Mouse (Mus musculus): ENCODE data around the gene Tmprss6. TPM values are rescaled to one million over a fixed set of nuclear protein-coding genes. Genes with fewer than 3 reads are reported as not detected.

Tmprss6 gene
- total RNA-seq, 2 experiments from 2014 or later = 1.4 TPM; not detected in 1

DNA sequence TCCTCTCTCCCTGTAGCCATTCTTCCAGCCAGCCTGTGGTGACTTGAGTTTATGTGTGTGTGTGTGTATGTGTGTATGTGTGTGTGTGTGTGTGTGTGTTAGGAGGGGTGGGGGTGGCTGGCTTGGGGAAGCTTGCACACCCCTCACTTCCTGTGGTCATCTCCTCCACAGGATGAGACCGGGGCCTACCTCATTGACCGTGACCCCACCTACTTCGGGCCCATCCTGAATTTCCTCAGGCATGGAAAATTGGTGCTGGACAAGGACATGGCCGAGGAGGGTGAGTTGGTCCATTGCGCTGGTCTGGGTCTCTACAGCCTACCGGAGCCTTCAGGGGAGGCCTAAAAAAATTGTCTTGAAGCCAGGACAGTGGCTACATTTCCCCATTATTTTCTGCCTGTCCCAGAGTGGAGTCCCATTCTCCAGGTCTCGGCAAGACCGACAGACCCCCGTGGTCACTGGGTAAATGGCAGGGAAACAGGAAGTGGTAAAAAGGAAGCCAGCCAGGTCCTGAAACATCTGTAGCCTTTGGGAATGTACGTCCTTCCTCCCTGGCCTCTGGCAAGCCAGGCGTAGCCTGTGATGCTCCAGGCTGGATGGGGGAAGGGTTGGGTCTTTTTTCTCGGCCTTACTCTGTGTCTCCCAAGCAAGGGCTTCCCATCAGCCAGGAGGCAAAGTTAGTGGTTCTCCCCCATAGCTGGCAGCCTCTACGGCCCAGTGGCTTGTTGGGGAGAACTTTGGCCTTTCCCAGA is 38.4 kb downstream of the Tmprss6 start:
- no peak for DNase-seq (ENCODE audit: low spot score in 2 of 2)
- intact Hi-C loops (cut with DNase I) = loop anchor here (5.0 to 10.0 kb wide), 2 partner anchors 253 to 455 kb away; partner anchors contain the start of gene Eif3d

DNA sequence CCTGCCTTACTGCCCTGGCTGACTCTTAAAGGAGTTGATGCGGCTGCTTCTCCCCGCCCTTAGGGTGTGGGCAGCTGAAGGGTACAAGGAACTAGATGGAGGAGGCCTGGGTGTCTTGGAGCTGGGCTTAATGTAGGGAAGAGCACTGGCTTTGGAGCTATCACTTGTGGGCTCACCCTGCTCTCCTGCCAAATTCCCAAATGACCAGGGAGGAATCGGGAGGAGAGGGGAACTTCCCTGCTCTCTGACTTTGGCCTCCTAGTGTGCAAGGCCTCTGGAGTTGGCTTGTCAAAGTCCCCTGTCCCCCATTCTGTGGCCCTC is 39.3 kb downstream of the Tmprss6 start:
- DNase-seq (ENCODE audit: low spot score in 2 of 2) = no peak
- intact Hi-C loops (cut with DNase I) = no loop called here

- intact Hi-C loops (cut with DNase I) = no loop called here
- DNase-seq (ENCODE audit: low spot score in 2 of 2) = peak; percentile 85 to 90
Measured at GRCm38 (mm10) chr15:78428391-78429138, 39.9 kb downstream of the Tmprss6 start, which contains the start of gene Kctd17. TSS of gene Kctd17 (plus strand) at chr15:78428564.

DNA sequence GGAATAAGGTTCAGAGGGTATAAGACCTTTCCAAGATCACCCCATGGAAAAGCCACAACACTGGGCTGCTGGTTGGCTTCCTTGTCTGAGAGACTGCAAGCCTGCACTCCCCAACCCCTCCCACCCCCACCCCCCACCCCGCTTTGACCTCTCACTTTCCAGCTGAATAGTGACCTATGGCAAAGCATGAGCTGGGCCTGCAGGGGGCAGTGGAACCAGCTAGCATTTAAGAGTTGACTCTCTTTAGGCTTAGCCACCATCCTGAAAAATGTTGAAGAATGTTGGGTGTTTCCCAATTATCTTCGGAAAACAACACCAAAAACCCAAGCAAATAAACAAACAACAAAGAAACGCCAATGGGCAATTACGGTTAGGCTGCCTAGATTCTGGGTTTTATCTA is 43.2 kb downstream of the Tmprss6 start:
- intact Hi-C loops (cut with DNase I) = no loop called here
- no peak for DNase-seq (ENCODE audit: low spot score in 2 of 2)

- DNase-seq (ENCODE audit: low spot score in 2 of 2) = no peak
- intact Hi-C loops (cut with DNase I) = loop anchor here (5.0 kb wide), 1 partner anchor 167 kb away; no protein-coding TSS in a partner anchor
Measured at GRCm38 (mm10) chr15:78424507-78424906, 43.9 kb downstream of the Tmprss6 start.

- peak; percentile 80 to 85 for DNase-seq (ENCODE audit: low spot score in 2 of 2)
- intact Hi-C loops (cut with DNase I) = loop anchor here (1.0 to 5.0 kb wide), 2 partner anchors 67 to 165 kb away; no protein-coding TSS in a partner anchor
Measured at GRCm38 (mm10) chr15:78422046-78422956, 46.1 kb downstream of the Tmprss6 start.

DNA sequence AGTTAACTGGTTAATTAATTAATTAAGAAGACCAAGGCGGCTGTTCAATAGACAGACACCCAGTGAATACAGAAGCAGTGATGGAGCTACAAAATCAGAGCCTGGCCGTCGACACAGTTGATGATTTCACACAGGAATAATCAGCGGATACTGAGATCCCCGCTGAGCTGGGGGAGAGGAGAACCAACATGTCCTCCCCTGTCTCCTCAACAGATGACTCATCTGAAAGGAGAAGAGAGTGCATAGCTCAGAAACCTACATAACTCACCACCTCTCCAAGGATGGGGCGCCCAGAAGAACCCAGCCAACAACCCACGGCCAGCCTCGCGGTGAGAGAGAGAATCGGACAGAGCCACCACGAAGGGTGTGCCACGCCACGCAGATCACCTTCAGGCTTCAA is 48.0 kb downstream of the Tmprss6 start:
- no peak for DNase-seq (ENCODE audit: low spot score in 2 of 2)
- intact Hi-C loops (cut with DNase I) = loop anchor here (5.0 kb wide), 1 partner anchor 163 kb away; no protein-coding TSS in a partner anchor

DNA sequence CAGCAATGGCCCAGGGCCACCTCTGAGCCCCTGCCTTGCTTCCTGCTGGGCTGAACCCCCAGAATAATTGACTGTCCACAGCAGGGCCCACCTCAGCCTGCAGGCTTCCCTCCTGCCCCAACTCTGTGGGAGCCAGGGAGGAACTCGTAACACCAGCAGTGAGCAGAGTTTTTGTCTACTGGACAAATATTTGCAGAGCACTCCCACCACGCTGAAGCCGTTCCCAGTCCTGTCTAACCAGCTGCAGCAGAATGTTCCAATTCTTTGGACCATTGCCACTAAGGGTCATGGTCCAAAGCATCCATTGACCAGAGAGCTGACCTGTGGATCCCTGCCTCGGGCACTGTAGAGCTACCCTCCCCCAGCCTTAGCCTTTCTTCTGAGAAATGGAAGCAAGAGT is 51.5 kb downstream of the Tmprss6 start:
- intact Hi-C loops (cut with DNase I) = no loop called here
- no peak for DNase-seq (ENCODE audit: low spot score in 2 of 2)

- DNase-seq (ENCODE audit: low spot score in 2 of 2) = no peak
- intact Hi-C loops (cut with DNase I) = no loop called here
Measured at GRCm38 (mm10) chr15:78414157-78414556, 54.3 kb downstream of the Tmprss6 start.

DNA sequence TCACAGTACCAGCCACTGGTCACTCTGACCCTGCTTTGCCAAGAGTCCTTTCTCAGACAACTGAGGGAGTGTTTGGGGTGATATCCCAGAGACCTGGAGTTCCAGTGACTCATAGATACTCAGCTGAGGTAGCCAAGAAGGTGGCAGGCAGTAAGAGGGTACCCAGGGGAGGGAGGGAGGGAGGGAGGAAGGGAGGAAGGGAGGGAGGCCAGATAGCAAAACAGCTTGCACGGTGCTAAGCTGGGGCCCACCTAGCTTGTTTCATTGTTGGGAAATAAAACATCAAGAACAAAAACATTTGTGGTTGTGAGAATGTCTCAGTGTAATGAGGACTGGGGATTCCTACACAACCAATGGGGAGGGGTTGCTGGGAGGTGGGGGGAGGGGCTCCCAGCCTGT is 54.7 kb downstream of the Tmprss6 start:
- intact Hi-C loops (cut with DNase I) = no loop called here
- no peak for DNase-seq (ENCODE audit: low spot score in 2 of 2)

DNA sequence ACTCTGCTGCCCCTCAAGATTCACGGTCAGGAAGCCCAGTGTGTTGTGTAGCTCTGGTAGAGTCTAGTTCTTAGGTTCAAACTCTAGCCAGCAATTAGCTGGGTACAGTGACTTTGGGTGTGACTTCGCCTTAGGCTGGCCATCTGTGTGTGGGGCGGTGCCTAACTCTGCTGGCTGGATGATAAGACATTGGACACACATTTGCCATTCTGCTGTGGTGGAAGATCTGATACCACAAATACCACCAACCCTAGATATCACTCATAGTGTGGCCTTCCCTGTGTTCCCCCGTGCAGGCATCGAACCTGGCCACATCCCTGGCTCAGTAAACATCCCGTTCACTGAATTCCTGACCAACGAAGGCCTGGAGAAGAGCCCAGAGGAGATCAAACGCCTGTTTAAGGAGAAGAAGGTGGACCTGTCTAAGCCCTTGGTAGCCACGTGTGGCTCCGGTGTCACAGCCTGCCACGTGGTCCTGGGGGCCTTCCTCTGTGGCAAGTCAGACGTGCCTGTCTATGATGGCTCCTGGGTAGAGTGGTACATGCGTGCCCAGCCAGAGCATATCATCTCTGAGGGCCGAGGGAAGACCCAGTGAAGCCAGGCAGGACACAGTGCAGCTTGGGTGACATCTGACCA is 55.2 kb downstream of the Tmprss6 start:
- no peak for DNase-seq (ENCODE audit: low spot score in 2 of 2)
- intact Hi-C loops (cut with DNase I) = no loop called here

DNA sequence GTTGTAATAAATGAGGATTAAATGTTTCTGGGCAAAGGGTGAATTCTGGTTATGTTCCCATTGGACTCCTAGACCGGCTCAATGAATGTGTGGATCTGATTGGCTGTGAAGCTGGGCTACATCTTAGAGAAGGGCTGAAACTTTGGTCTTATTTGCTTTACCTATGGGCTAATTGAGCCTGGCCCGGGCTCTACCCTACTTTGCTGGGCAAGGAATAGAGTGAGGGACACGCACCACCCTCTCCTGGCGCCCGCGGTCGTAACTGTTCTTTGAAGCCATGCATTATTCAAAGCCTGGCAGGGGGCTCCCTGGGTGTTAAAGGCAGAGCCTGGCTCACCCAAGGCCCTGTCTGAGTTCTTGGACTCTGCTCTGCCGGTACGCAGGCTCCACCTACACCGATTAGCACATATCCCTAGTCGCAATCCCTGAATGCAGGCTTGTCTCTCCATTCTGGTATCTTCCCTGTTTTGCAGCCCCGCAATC is 58.8 kb downstream of the Tmprss6 start:
- no peak for DNase-seq (ENCODE audit: low spot score in 2 of 2)
- intact Hi-C loops (cut with DNase I) = no loop called here

GRCm38 (mm10) chr15:78406293-78406934 is 62.0 kb downstream of the Tmprss6 start, which contains the start of gene Mpst:
TSS of gene Mpst (plus strand) at chr15:78406416.
- intact Hi-C loops (cut with DNase I) = no loop called here
- DNase-seq (ENCODE audit: low spot score in 2 of 2) = peak; percentile 90 to 92

GRCm38 (mm10) chr15:78405517-78406211 is 62.8 kb downstream of the Tmprss6 start, which contains the start of gene Tst:
TSS of gene Tst (minus strand) at chr15:78405907.
- DNase-seq (ENCODE audit: low spot score in 2 of 2) = peak; percentile 82 to 92
- intact Hi-C loops (cut with DNase I) = no loop called here

GRCm38 (mm10) chr15:78405098-78405497 is 63.3 kb downstream of the Tmprss6 start:
- DNase-seq (ENCODE audit: low spot score in 2 of 2) = no peak
- intact Hi-C loops (cut with DNase I) = no loop called here

DNA sequence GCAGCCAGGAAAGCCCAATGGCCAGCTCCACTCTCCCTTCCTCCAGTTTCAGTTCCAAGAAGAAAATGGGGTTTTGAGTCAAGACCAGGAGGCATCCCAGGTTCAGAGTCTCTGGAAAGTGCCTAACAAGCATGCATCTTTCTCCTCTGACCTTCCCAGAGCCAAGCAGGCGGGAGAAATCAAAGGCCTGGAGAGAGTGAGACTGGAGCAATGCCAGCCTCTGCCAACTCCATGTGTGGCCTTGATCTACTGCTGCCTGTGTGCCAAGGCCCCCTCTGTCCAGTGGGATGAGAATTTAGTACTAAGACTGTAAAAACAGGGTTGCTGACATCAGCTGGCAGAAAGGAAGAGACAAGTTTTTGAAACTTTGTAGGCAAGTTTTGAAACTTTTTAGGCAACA is 64.5 kb downstream of the Tmprss6 start:
- intact Hi-C loops (cut with DNase I) = no loop called here
- no peak for DNase-seq (ENCODE audit: low spot score in 2 of 2)

DNA sequence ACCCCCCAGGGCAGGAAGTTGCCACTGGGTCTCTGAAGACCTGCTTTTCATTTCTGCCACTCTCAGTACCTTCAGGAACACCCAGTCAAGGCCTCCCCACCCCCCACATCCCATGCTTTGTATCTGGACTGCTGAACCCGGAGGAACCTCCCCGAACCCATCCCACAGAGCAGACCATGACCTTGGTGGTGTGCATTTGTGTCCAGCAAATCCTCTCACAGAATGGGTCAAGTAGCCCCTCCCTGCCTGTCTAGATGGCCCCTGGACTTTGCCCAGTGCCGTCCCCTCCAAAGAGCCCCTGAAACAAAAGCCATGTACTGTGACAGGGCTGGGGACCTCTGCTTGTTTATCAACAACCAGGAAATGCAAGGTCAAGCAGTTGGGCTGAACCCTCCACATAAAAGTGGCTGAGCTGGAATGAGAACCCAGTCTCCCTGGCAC is 65.1 kb downstream of the Tmprss6 start:
- intact Hi-C loops (cut with DNase I) = no loop called here
- no peak for DNase-seq (ENCODE audit: low spot score in 2 of 2)

DNA sequence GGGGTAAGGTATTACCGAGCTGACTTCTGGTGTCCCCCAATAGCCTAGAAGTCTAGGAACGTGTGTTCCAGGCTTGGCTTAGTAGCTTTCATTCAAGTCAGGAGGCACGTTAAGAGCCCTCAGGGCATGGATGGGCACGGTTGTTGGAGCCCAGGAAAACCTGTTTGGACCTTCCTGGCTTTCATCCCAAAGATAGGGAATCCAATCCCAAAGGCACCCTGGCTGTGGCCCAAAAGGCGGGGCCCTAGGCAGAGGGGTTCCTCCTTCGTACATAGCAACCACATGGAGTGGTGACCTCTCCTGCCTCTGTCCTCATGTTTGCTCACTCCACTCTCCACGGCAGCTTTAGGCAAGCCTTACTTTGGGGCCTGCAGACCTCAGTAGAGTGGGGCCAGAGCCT is 66.0 kb downstream of the Tmprss6 start:
- intact Hi-C loops (cut with DNase I) = no loop called here
- no peak for DNase-seq (ENCODE audit: low spot score in 2 of 2)
